Mouse (Mus musculus): ENCODE results near the gene Mrps26. TPM values are rescaled to one million over a fixed set of nuclear protein-coding genes. Genes with fewer than 3 reads are reported as not detected.

The Mrps26 gene
- 49.8 TPM for polyA plus RNA-seq (2017; shearing (Covaris generic))

GRCm38 (mm10) chr2:130563212-130564055 lies at the start of gene Mrps26:
TSS of gene Mrps26 (plus strand) at chr2:130563742.

GRCm38 (mm10) chr2:130575873-130576272 lies 12.3 kb downstream of the Mrps26 start, which contains the start of gene Oxt:
TSS of gene Oxt (plus strand) at chr2:130576173.

GRCm38 (mm10) chr2:130582552-130582951 lies 19.0 kb downstream of the Mrps26 start, which contains the start of gene Avp:
TSS of gene Avp (minus strand) at chr2:130582554.

Other genes with a start within 250 kb of the Mrps26 start
- 0.26 TPM for gene Cpxm1, start 166.2 kb upstream of the Mrps26 start, polyA plus RNA-seq (2017; shearing (Covaris generic))
- gene Gm28372, start 158.5 kb upstream of the Mrps26 start, polyA plus RNA-seq (2017; shearing (Covaris generic)): not detected
- gene 1700020A23Rik, start 158.5 kb upstream of the Mrps26 start, polyA plus RNA-seq (2017; shearing (Covaris generic)): not detected
- gene Tmem239, start 157.3 kb upstream of the Mrps26 start, polyA plus RNA-seq (2017; shearing (Covaris generic)): not detected
- gene Vps16, start 139.4 kb upstream of the Mrps26 start, polyA plus RNA-seq (2017; shearing (Covaris generic)): 247 TPM
- 16.8 TPM for gene Pced1a, start 139.0 kb upstream of the Mrps26 start, polyA plus RNA-seq (2017; shearing (Covaris generic))
- 137 TPM for gene Ptpra, start 113.5 kb upstream of the Mrps26 start, polyA plus RNA-seq (2017; shearing (Covaris generic))
- gene Oxt, start 12.4 kb downstream of the Mrps26 start, polyA plus RNA-seq (2017; shearing (Covaris generic)): not detected
- not detected for gene Avp, start 18.8 kb downstream of the Mrps26 start, polyA plus RNA-seq (2017; shearing (Covaris generic))
- gene Fastkd5, start 66.3 kb downstream of the Mrps26 start, polyA plus RNA-seq (2017; shearing (Covaris generic)): 8.9 TPM
- 2.9 TPM for gene Ubox5, start 66.3 kb downstream of the Mrps26 start, polyA plus RNA-seq (2017; shearing (Covaris generic))
- gene Lzts3, start 79.1 kb downstream of the Mrps26 start, polyA plus RNA-seq (2017; shearing (Covaris generic)): 2.8 TPM
- 136 TPM for gene Ddrgk1, start 100.9 kb downstream of the Mrps26 start, polyA plus RNA-seq (2017; shearing (Covaris generic))
- 20.1 TPM for gene Itpa, start 103.9 kb downstream of the Mrps26 start, polyA plus RNA-seq (2017; shearing (Covaris generic))
- not detected for gene Slc4a11, start 133.8 kb downstream of the Mrps26 start, polyA plus RNA-seq (2017; shearing (Covaris generic))

Data from effector memory CD4-positive, alpha-beta T cell, adult 5 months (primary cell).